Mouse (Mus musculus): ENCODE data around the gene Foxp1.
A peak's percentile ranks its signal among the peaks of the same experiment; 100 is the strongest.

The Foxp1 gene

GRCm38 (mm10) chr6:99520676-99521037, 1.9 kb downstream of the Foxp1 start:
- no peak for DNase-seq (ENCODE audit: extremely low spot score)

DNA sequence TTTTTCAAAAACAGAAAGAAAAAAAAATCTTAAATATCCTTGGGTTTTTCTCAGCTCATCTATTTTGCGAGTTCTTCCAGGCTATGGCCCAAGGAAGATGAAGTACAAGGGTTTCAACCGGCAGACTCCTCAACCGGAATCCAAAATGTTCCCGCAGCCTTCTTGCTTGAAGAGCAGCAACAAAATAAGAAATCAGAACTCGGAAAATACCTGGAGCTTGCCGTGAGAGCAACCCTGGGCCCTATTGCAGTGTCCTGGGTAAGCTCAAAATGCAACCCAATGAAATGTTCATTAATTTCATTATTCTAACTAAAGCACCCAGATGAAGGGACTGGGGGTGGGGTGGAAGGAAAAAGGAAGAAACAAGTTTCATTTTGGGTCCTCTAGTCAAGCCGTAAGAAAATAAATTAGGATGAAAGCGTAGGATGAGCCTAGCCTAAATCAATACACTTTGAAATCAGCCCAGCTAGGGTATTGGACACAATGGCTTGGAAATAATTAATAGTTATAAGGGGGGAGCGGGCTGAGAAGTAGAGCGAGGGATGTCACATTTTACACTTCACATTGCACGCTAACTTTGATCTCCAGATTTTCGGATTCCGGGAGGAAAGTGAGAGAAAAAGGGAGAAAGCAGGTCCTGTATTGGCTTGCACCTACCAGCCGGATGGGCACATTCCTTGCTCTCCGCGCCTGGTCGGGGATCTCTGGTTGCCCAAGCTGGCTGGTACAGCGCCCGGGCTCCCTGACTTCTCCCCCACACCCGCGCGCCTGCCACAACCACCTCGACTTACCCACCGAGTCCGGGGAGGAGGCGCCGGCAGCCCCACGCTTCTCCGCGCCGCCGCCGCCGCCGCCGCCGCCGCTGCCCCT, 2.5 kb downstream of the Foxp1 start:
- peak; percentile 27 for DNase-seq (ENCODE audit: extremely low spot score)

DNA sequence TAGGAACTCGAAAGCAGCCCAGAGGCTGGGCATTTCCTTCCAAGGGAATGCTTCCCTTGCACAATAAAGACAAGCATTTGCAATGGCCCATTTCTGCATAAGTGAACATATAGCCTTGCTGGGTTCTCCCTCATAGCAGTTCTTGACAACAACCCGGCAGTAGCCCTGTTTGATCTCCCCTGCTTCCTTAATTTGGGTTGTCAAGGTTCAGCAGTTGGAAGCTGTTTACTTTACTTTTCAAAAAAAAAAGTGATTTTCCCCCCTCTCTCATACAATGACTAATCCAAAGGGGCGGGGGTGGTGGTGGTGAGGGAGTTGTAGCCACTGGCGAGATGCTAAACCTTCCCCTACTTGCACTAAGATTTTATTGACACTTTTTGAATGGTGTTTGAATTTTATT, 3.5 kb downstream of the Foxp1 start:
- DNase-seq (ENCODE audit: extremely low spot score): peak; percentile 37

DNA sequence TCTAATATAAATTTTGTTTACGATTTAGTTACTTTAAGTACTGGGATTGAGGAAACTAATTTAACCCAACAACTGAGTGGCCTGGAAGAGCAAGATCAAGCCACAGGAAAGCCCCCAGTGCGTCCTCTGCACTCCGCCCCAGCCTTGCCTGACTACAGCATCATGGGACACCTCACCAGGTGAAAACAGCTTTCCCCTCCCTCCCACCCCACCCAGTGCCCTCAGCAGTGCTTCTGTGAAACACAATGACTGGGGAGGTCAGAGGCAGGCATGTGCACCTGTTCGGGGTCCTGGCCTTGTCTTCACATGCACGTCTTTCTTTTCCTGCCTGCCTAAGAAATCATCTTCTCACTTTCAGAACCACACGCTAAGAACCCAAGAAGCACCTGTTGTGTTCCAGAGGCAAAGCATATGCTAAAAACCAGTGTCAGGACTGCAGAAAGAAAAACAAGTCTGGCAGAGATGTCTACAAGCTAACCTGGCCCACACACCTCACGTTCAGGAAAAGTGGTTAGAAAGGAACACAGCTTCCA, 6.8 kb downstream of the Foxp1 start:
- no peak for DNase-seq (ENCODE audit: extremely low spot score)

DNA sequence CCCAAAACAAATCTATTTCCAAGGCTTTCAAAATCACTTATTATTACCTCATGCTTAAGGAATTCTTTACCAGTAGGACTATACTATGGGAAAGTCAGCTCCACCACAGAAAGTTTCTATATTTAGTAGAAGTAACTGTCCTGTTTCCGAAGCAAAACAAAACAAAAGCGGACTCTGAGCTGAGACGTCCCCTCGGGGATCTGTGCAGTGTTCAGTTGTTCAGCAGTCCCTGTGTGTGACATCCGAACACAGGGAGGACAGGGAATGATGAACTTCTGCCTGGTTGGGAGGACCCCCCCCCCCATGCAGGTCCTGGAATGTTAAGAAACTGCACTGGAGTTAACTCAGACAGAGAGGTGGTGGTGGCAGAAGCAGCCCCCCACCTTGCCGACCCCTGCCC, 10.7 kb downstream of the Foxp1 start:
- DNase-seq (ENCODE audit: extremely low spot score): no peak

DNA sequence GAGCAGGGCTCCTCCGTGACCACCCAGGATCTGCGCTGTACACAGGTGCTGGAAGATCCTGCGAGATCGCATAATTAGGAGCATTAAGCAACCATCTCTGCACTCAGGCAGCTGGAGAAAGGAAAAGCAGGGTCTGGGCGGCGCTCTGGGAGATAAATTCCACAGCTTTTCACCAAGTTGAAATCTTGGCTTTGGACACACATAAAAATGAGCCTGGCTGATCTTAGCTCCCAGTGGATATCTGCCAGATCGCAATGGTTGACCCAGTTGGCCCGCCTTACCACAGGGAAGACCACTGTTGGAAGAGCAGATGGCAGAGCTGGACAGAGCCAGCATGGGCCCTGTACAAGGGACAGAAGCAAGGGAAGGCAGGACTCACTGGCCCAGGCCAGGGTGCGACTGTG, 13.3 kb downstream of the Foxp1 start:
- DNase-seq (ENCODE audit: extremely low spot score): no peak

DNA sequence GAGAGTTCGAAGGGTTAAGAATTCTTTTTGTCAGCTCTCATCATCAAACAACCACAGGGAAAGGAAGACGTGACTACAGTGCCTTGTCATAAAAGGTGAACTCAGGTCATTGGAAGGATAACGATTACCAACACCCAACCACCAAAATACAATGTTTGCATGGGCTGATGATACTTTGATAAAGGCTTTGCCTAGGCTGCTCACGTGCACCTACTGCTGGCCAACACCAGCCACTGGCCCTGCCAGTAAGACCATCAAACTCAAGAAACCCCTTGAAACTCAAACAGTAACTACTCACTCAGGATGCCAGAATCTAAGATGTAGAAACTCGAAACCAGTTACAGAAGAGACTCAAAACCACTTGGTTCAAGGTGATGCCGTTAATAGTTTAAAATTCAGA, 15.7 kb downstream of the Foxp1 start:
- no peak for DNase-seq (ENCODE audit: extremely low spot score)

GRCm38 (mm10) chr6:99503741-99504140, 18.8 kb downstream of the Foxp1 start:
- no peak for DNase-seq (ENCODE audit: extremely low spot score)

- DNase-seq (ENCODE audit: extremely low spot score): no peak
Measured at GRCm38 (mm10) chr6:99502727-99503126, 19.8 kb downstream of the Foxp1 start.

DNA sequence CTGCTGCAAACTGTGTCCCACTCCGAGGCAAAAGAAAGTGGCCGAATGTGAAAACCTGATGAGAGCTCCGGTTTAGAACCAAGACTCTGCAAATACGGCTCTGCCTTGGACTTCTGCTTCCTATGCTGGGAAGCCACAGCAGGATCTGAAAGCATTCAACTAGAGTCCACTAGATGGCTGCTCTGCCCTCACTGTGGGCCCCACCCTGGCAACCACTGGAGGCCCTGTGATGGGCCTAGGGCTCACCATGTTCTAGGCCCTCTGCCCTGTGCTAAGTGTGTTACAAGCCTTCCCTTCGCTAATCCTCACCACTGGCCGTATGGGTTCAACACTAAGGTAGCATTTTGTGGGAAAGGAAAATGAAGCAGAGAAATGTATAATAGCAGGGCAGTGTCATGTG, 20.2 kb downstream of the Foxp1 start:
- no peak for DNase-seq (ENCODE audit: extremely low spot score)

GRCm38 (mm10) chr6:99500570-99501270, 21.8 kb downstream of the Foxp1 start:
- no peak for DNase-seq (ENCODE audit: extremely low spot score)

- DNase-seq (ENCODE audit: extremely low spot score): no peak
Measured at GRCm38 (mm10) chr6:99498082-99498481, 24.4 kb downstream of the Foxp1 start.

DNA sequence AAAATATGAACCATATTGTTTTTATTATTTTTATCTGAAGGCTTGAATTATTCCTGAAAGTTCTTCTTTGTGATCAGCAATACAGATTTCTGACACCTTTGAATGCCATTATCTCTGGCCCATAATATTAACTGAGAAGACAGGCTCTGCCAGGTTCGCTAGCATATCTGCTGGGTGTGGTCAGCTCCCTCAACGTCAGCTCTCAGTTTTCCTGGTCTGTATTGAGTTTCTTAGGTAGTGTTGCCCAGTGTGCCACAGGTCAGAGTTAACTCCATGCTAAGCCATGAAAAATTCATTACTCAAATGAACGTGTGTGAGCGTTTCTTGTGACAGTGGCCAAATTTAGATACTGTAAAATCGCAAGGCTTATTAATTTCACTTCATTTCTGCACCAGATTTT, 26.4 kb downstream of the Foxp1 start:
- DNase-seq (ENCODE audit: extremely low spot score): no peak

DNA sequence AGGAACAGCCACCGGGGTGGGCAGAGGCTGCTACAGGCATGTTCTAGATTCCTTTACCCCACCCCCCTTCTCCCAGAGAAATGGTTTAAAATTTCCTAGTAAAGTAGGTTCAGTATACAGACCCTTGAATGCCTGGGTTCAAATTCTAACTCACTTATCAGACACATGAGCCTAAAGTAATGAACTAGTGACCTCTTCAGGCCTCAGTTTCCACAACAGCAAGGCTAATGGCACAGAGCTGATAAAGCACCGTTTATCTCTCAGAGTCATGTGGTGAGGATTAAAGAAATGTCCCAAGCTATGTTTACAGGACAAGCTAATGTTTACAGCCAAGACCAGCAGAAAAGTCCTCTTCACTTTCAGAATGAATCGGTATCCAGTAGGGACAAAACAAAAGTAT, 29.6 kb downstream of the Foxp1 start:
- no peak for DNase-seq (ENCODE audit: extremely low spot score)

DNA sequence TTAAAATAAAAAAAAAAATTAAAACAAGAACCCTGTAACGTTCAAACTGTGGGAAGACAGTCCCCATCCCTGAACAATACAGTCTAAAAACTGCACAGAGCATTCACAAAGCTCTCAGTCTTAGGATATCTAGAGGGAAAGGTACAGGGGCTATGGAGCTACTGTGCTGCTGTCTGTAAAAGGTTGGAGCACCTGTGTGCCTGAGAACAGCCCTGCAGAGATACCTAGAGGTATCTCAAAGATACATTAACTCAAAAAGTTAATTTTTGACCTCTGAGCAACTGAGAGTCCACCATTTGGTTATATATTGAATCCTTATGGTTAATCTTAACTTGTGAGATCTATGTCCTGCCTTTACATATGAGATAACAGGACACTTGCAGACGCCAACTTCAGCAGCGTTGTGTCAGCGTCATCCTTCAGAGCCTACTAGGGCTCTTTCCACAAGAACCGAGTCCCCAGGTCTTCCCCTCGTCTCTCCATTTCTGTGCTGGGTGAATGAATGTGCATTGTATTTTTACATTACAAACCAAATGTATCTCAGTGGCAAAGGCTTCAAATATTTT, 30.5 kb downstream of the Foxp1 start:
- no peak for DNase-seq (ENCODE audit: extremely low spot score)

DNA sequence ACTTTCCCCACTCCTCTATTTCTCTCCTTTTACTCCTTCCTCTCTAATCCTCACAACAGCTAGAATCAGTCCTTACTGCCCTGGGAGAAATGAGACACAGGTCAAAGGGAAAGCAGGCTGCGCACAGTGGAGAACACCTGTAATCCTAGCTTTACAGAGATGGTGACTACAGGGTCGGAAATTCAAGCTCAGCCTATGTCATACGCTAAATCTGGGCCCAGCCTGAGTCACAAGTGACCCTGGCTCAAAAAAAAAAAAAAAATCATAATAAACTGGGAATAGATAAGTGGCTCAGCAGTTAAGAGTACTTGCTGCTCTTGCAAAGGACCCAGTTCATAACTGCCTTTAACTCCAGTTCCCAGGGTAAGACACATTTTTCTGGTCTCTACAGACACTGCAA, 31.4 kb downstream of the Foxp1 start:
- DNase-seq (ENCODE audit: extremely low spot score): no peak

DNA sequence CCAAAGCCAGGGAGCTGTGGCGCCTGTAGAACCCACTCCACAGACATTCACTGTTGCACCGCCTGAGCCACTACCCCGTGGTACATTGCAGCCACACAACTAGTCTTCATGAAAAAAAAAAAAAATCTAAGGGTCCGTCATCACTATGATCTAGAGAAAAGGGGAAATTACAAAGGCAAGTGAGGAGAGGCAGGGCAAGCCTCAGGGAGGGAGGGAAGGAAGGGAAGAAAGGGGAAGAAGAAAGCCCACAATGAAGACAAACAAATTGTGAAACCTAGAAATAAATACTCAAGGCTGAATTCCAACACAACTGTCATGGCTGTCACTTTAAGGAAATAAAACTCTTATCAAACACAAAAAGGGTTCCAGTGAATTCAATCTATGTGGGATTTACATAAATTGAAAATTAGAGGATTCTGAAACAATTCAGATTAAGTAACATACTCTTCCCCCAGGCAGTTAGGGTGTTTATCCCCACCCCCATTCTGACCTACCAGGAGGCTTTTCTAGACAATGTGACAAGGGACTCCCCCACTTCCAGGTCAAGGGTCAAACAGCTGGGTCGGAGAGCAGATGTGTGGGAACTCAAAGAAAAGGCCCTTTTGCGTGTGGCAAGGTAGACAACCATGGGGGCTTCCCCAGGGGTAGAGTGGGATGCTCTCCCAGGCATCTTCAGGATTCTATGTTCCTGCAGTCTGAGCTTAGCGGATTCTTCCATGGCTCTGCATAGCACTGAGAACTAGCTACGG, 32.4 kb downstream of the Foxp1 start:
- no peak for DNase-seq (ENCODE audit: extremely low spot score)

- no peak for DNase-seq (ENCODE audit: extremely low spot score)
Measured at GRCm38 (mm10) chr6:99489423-99489822, 33.1 kb downstream of the Foxp1 start.

GRCm38 (mm10) chr6:99485884-99486640, 36.5 kb downstream of the Foxp1 start:
- no peak for DNase-seq (ENCODE audit: extremely low spot score)

DNA sequence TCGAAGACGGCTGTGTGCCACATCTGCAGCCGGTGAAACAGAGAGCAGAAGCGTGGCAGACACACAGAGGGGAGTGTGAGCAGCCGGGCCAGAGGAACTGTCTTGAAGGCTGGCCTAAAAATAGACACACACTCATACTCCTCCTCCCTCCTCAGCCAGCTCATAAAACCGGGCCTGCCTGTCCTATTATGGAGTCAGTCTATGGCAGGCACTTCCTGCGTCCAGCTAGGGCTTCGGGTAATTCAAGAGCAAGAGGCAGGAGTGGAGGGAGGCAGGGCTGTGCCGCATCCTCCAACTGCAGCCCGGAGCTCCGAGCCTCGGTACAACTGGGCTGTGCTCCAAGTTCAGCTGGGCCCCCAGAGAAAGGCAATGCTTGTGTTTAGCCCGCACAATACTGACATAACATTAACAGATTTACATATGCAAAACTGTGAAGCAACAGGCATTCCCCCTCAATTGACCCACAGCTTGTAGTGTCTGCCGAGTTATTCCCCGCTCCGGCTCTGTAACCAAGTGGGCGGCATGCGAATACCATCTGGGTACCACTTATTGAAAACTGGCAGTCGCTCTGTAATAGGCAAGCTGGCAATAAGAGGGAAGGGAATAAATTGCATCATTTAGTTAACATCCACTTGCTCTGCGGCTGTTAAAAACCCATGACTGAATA, 37.2 kb downstream of the Foxp1 start:
- peak; percentile 66 for DNase-seq (ENCODE audit: extremely low spot score)

GRCm38 (mm10) chr6:99484884-99485216, 37.7 kb downstream of the Foxp1 start:
- no peak for DNase-seq (ENCODE audit: extremely low spot score)

Data from embryo, embryonic 9.5 days (tissue).